Mouse (Mus musculus) hindbrain, embryonic 16.5 days (tissue): ENCODE results near the gene Abca1. TPM values are rescaled to one million over a fixed set of nuclear protein-coding genes. Genes with fewer than 3 reads are reported as not detected.

ENCODE experiments used
- ATAC-seq: fragments of 200-750 bp; cut with Nextera tagmentation; 2 replicates; pipeline ENCODE4 v1.8.0; 2017; ENCODE audit warnings: moderate TSS enrichment, moderate library complexity
- H3K27ac ChIP-seq: fragments of 300-500 bp; sonication (generic); 2 replicates; pipeline ENCODE4 v1.5.1; 2014; ENCODE audit warnings: low read depth, mild to moderate bottlenecking, control low read depth, low read length, moderate library complexity
- H3K27me3 ChIP-seq: fragments of 300-500 bp; sonication (generic); replicated peaks from 2 replicates; pipeline ENCODE4 v1.6.1; 2014; ENCODE audit warnings: low read length; ENCODE audit not compliant: control insufficient read depth, insufficient read depth
- H3K36me3 ChIP-seq: fragments of 300-500 bp; sonication (generic); 2 replicates; pipeline ENCODE4 v1.6.1; 2014; ENCODE audit warnings: mild to moderate bottlenecking, low read length, moderate library complexity, mixed read lengths; ENCODE audit not compliant: control insufficient read depth, insufficient read depth
- H3K4me1 ChIP-seq: fragments of 300-500 bp; sonication (generic); 2 replicates; pipeline ENCODE4 v1.6.1; 2014; ENCODE audit warnings: low read depth, low read length; ENCODE audit not compliant: control insufficient read depth, insufficient read depth
- H3K4me2 ChIP-seq: fragments of 300-500 bp; sonication (generic); 2 replicates; pipeline ENCODE4 v1.6.1; 2014; ENCODE audit warnings: mild to moderate bottlenecking, low read length, control low read depth, moderate library complexity
- H3K4me3 ChIP-seq: fragments of 300-500 bp; sonication (generic); 2 replicates; pipeline ENCODE4 v1.5.1; 2014; ENCODE audit warnings: mild to moderate bottlenecking, low read length, control low read depth, moderate library complexity
- H3K9ac ChIP-seq: fragments of 300-500 bp; sonication (generic); 2 replicates; pipeline ENCODE4 v1.6.1; 2014; ENCODE audit warnings: low read depth, mild to moderate bottlenecking, control low read depth, low read length, moderate library complexity
- H3K9me3 ChIP-seq: fragments of 300-500 bp; sonication (generic); 2 replicates; pipeline ENCODE4 v1.6.1; 2014; ENCODE audit warnings: mild to moderate bottlenecking, low read length, moderate library complexity; ENCODE audit not compliant: control insufficient read depth
- WGBS: fragments of 180-500 bp; shearing (Covaris S2); extraction: QIAGEN DNeasy Blood & Tissue Kit; methylation state at CpG from one replicate; pipeline ENCODE4 v1.1.7; 2014; 5-methylcytosine and 5-hydroxymethylcytosine counted together
- polyA plus RNA-seq: library from polyadenylated mRNA; unstranded; fragments of >200 nt; fragmentation: Nextera tagmentation; extraction: Ambion mirVana; gene quantifications from 2 replicates; pipeline ENCODE4 v1.2.1, GENCODE M21; 2015

Abca1 gene
- polyA plus RNA-seq, 1 experiment from 2014 or later = 9.4 TPM

DNA sequence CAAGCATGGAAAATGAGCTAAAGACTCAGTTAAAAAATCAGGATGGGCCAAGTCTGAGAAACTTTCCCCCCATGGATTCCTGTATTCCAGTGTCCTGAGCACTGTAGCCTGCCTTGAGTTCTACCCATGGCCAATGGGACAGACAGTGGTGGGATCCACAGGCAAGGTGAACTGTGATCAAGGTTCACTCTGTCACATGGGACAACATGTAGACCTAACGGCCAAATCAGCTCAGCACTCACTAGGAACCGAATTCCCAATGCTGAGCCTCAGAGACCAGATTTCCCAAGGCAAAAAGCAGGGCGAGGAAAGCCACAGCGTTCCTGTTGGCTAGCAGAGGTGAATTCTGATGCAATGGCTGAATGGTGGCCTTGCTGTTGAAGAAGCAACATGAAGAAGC, 64.8 kb downstream of the Abca1 start:
- no peak overlapping the region for H3K9ac ChIP-seq

DNA sequence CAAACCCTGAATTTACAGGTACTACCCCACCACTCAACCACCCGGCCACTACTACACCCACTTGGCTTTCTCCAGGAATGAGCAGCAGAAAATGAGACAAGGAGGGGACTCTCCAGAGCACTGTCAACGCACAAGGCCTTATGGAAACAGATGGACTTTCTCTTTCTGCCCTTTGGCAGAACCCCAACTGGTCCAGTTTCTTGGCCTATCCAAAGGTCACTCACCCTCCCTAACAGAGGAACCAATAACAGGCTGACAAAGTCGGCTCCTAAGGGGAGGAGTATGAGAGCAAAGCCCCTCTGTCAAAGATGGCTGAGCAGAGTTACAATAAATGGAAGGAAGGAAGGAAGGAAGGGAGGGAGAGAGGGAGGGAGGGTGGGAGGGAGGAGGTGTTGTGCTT, 65.4 kb downstream of the Abca1 start:
- Histone ChIP-seq H3K9ac (no peak overlapping the region), H3K4me1 (no peaks in the 10 kb centered on the region), H3K4me3 (no peak overlapping the region), H3K27ac (no peak overlapping the region), H3K4me2 (no peak overlapping the region), H3K36me3 (no peaks in the 10 kb centered on the region; the same call in 1 of the 2 replicates), H3K27me3 (no peaks in the 10 kb centered on the region), H3K9me3 (no peaks in the 10 kb centered on the region)
- 77% methylated on average over 3 of the region's 3 CpGs for WGBS
- no peak for ATAC-seq

More for the DNA sequence above, 64.8 kb downstream of the Abca1 start:
- Histone ChIP-seq H3K4me3 (no peak overlapping the region), H3K4me1 (no peaks in the 10 kb centered on the region), H3K4me2 (no peak overlapping the region), H3K27ac (no peak overlapping the region), H3K36me3 (no peaks in the 10 kb centered on the region; the same call in 1 of the 2 replicates), H3K9me3 (no peaks in the 10 kb centered on the region), H3K27me3 (no peaks in the 10 kb centered on the region)
- ATAC-seq = no peak
- 89% methylated on average over 4 of the region's 4 CpGs for WGBS

DNA sequence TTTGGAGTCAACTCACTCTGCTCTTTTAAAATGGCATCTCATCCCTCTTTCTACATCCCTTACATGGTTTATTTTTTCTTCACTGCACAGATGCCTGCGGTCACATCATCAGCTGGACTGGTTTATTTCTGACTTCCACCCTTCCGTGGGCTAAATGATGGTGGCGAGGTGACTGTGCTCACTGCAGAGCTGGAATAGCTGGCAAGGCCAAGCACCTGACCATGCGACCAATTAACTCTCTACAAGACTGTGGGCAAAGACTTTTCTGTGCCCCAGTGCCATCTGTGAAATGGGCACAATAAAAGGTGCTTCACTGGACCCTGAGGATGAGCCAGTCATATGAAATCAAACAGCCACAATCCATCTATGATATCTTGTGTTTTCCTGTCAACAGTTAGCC, 66.1 kb downstream of the Abca1 start:
- Histone ChIP-seq H3K27me3 (no peaks in the 10 kb centered on the region), H3K4me2 (no peak overlapping the region), H3K36me3 (no peaks in the 10 kb centered on the region; the same call in 1 of the 2 replicates), H3K9ac (no peak overlapping the region), H3K4me1 (no peaks in the 10 kb centered on the region), H3K4me3 (no peak overlapping the region), H3K9me3 (no peaks in the 10 kb centered on the region), H3K27ac (no peak overlapping the region)
- 94% methylated on average over 4 of the region's 4 CpGs for WGBS
- ATAC-seq = no peak

DNA sequence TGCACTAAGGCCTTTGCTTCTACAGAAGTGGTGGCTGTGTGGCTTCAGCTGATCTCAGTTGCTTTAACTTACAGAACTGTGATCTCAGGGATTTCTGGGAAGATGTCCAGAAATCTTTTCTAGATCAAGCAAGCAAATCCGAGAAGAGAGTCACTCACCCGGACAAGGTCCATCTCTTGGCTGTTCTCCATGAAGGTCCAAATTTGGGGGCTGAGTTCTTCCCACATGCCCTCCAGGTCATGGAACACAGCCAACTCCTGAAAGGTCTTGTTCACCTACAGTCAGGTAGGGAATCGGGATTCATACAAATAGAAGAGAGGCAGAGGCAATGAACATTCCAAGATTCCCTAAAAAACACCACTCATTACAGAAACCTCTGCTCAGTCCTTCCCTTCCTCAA, 70.1 kb downstream of the Abca1 start:
- no peak for ATAC-seq
- H3K9ac ChIP-seq = no peak overlapping the region
- H3K4me1 ChIP-seq = no peaks in the 10 kb centered on the region
- no peak overlapping the region for H3K27ac ChIP-seq
- H3K36me3 ChIP-seq = peaks cover 3% of the 10 kb centered on the region
- no peaks in the 10 kb centered on the region for H3K27me3 ChIP-seq
- H3K4me2 ChIP-seq = no peak overlapping the region
- H3K4me3 ChIP-seq = no peak overlapping the region
- 70% methylated on average over 3 of the region's 3 CpGs for WGBS
- H3K9me3 ChIP-seq = no peaks in the 10 kb centered on the region

DNA sequence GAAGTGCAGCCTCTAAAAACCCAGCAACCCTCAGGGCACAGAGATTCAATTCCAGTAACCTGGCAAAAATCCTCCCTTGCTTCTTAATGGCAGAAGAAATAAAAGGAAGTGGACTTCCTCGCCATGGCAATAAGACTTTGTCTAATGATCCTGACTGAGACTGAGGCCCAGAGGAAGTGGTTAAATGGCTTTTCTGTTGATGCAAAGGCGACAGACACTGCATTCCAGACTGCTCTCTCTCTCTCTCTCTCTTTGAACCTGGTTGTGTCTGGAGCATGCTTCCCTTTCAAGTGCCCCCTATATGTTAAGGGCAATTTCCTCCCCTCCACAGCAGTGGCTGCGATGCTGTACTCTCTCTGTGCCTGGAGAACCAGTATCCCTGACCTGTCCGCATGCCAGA, 70.7 kb downstream of the Abca1 start:
- H3K4me1 ChIP-seq = no peaks in the 10 kb centered on the region
- WGBS = 80% methylated on average over 4 of the region's 4 CpGs
- H3K27me3 ChIP-seq = no peaks in the 10 kb centered on the region
- H3K27ac ChIP-seq = no peak overlapping the region
- H3K9ac ChIP-seq = no peak overlapping the region
- H3K9me3 ChIP-seq = no peaks in the 10 kb centered on the region
- peaks cover 3% of the 10 kb centered on the region for H3K36me3 ChIP-seq
- no peak overlapping the region for H3K4me3 ChIP-seq
- H3K4me2 ChIP-seq = no peak overlapping the region
- ATAC-seq = no peak

DNA sequence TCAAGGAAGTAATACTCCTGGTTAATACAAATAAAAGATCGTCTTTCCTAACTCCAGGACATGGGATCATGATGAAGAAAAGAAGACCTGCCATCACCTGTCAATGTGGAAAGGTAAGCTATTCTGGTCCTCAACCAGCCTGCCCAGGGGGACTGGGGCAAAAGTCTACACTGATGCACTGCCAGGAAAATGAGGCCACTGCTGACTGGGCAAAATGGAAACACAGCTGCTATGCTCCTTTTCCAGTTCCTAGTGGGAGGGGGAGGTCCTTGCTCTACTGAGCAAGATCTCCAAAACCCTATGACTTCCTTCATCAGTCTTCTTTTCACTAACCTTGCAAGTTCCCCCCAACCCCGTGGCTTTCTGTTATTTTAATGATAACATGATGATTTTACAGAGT, 73.1 kb downstream of the Abca1 start:
- no peak for ATAC-seq
- Histone ChIP-seq H3K27me3 (no peaks in the 10 kb centered on the region), H3K9me3 (no peaks in the 10 kb centered on the region), H3K4me3 (no peak overlapping the region), H3K27ac (no peak overlapping the region), H3K4me1 (no peaks in the 10 kb centered on the region), H3K4me2 (no peak overlapping the region), H3K36me3 (peaks cover 3% of the 10 kb centered on the region; the same call in 1 of the 2 replicates), H3K9ac (no peak overlapping the region)
- 77% methylated on average over 2 of the region's 2 CpGs for WGBS

DNA sequence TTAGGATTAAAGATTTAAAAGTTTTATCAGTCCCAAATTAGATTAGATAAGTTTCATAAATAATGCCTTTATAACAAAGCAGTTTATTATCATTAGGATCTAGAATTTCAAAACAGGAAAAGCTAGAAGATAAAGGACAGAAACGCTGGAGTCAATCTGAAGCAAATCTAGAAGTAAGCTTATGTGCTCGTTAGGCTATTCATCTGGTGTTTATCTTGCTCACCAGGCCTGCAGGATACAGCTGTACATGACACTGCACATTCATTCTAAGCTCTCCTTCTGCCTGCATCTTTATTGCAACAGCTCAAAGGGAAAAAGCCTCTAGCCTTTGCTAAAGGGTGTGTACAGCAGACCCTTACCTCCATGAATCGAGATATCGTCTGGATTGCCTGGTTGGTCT, 74.1 kb downstream of the Abca1 start:
- H3K9me3 ChIP-seq = no peaks in the 10 kb centered on the region
- 89% methylated on average over 4 of the region's 4 CpGs for WGBS
- no peaks in the 10 kb centered on the region for H3K4me1 ChIP-seq
- no peak overlapping the region for H3K27ac ChIP-seq
- no peak overlapping the region for H3K9ac ChIP-seq
- no peak overlapping the region for H3K4me3 ChIP-seq
- ATAC-seq = no peak
- peaks cover 3% of the 10 kb centered on the region; the same call in 1 of the 2 replicates for H3K36me3 ChIP-seq
- no peak overlapping the region for H3K4me2 ChIP-seq
- H3K27me3 ChIP-seq = no peaks in the 10 kb centered on the region

DNA sequence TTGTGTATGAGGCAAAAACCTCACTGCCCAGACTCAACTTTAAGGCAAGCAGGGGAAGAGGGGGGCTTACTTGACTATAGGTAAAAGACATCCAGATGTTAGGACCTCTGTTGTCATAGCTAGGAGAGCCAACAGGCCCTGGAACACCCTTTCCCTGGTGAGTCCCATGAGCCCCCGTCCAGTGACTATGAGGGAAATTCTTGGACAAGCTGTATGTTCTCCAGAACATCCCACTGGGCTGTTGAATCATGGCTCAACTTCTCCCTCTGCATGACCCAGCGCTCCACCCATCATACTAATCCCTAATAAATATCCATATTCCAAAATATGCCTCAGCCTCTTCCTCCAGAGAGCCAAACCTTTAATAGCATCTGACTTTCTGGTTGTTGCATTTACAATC, 76.6 kb downstream of the Abca1 start:
- H3K27ac ChIP-seq = no peak overlapping the region
- no peak for ATAC-seq
- H3K4me2 ChIP-seq = no peak overlapping the region
- no peak overlapping the region for H3K4me3 ChIP-seq
- no peaks in the 10 kb centered on the region for H3K4me1 ChIP-seq
- 98% methylated on average over 2 of the region's 2 CpGs for WGBS
- H3K27me3 ChIP-seq = no peaks in the 10 kb centered on the region
- no peaks in the 10 kb centered on the region for H3K9me3 ChIP-seq
- no peak overlapping the region for H3K9ac ChIP-seq
- H3K36me3 ChIP-seq = peaks cover 3% of the 10 kb centered on the region; the same call in 1 of the 2 replicates

DNA sequence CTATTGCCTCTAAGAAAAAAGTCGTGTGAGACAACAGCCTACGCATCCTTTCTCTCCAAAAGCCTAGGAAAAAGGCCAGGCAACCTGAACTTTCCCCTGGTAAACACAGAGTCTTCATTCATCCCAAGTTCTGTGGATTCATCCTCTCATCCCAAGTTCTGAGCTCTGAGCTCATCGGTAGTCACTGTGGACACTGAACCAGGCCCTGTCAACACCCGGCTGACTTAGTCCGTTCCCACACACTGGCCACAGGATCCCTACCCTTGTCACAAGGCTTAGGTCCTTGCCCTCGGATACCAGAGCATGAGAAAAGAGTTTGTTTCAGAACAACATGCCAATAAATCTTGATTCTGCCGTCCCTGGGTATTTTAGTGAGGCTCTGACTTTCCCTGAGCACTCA, 77.2 kb downstream of the Abca1 start:
- Histone ChIP-seq H3K9me3 (no peaks in the 10 kb centered on the region), H3K9ac (no peak overlapping the region), H3K27ac (no peak overlapping the region), H3K36me3 (peaks cover 5% of the 10 kb centered on the region; the same call in 1 of the 2 replicates), H3K4me1 (no peaks in the 10 kb centered on the region), H3K4me2 (no peak overlapping the region), H3K4me3 (no peak overlapping the region), H3K27me3 (no peaks in the 10 kb centered on the region)
- ATAC-seq = no peak
- 81% methylated on average over 7 of the region's 7 CpGs for WGBS

DNA sequence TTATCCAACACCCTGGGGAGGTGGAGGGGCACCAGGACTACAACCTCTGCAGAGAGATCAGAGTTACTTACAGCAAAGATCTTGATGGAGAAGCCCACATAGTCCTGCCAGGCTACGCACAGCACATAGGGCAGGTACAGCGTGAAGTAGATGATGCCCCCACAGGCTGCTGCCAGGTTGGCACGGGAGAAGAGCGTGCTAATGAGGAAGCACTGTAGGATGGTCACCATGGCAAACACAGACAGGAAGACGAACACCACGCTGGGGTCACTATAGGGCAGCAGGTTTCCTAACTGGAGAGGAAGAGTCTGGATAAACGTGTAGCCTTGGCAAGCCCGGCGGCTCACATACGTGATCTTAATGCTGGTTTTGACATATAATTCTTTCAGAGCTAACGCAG, 77.8 kb downstream of the Abca1 start:
- Histone ChIP-seq H3K27ac (no peak overlapping the region), H3K4me2 (no peak overlapping the region), H3K27me3 (no peaks in the 10 kb centered on the region), H3K4me3 (no peak overlapping the region), H3K36me3 (peaks cover 5% of the 10 kb centered on the region; the same call in 1 of the 2 replicates), H3K9ac (no peak overlapping the region), H3K4me1 (no peaks in the 10 kb centered on the region), H3K9me3 (no peaks in the 10 kb centered on the region)
- no peak for ATAC-seq
- 88% methylated on average over 11 of the region's 11 CpGs for WGBS
